Mouse (Mus musculus) midbrain, embryonic 14.5 days (tissue): ENCODE measurements around the gene Crisp2. TPM values are rescaled to one million over a fixed set of nuclear protein-coding genes. Genes with fewer than 3 reads are reported as not detected.

Experiments
- ATAC-seq: fragments of 200-750 bp; cut with Nextera tagmentation; 2 replicates; pipeline ENCODE4 v1.8.0; 2017; ENCODE audit warnings: moderate number of reproducible peaks, moderate library complexity; ENCODE audit not compliant: low FRiP score, low TSS enrichment
- DNase-seq: peaks from one replicate; pipeline ENCODE4 v3.0.0-alpha.2; 2015
- H3K27ac ChIP-seq: fragments of 300-500 bp; sonication (generic); replicated peaks from 2 replicates; pipeline ENCODE4 v1.5.1; 2014; ENCODE audit warnings: mild to moderate bottlenecking, low read depth, low read length, moderate library complexity
- H3K27me3 ChIP-seq: fragments of 300-500 bp; sonication (generic); 2 replicates; pipeline ENCODE4 v1.6.1; 2014; ENCODE audit warnings: low read length, control low read depth, mixed read lengths; ENCODE audit not compliant: control insufficient read depth, insufficient read depth
- H3K36me3 ChIP-seq: fragments of 300-500 bp; sonication (generic); 2 replicates; pipeline ENCODE4 v1.6.1; 2014; ENCODE audit warnings: low read length, control low read depth; ENCODE audit not compliant: control insufficient read depth, insufficient read depth
- H3K4me1 ChIP-seq: fragments of 300-500 bp; sonication (generic); 2 replicates; pipeline ENCODE4 v1.6.1; 2014; ENCODE audit warnings: mild to moderate bottlenecking, antibody characterized with exemption, low read length, control low read depth; ENCODE audit not compliant: control insufficient read depth, insufficient read depth
- H3K4me2 ChIP-seq: fragments of 300-500 bp; sonication (generic); 2 replicates; pipeline ENCODE4 v1.6.1; 2014; ENCODE audit warnings: mild to moderate bottlenecking, low read length, moderate library complexity
- H3K4me3 ChIP-seq: fragments of 300-500 bp; sonication (generic); replicated peaks from 2 replicates; pipeline ENCODE4 v1.5.1; 2014; ENCODE audit warnings: low read depth, low read length
- H3K9ac ChIP-seq: fragments of 300-500 bp; sonication (generic); replicated peaks from 2 replicates; pipeline ENCODE4 v1.6.1; 2014; ENCODE audit warnings: mild to moderate bottlenecking, low read length, moderate library complexity
- H3K9me3 ChIP-seq: fragments of 300-500 bp; sonication (generic); 2 replicates; pipeline ENCODE4 v1.6.1; 2016; ENCODE audit warnings: low read length, control low read depth, mixed read lengths; ENCODE audit not compliant: control insufficient read depth
- WGBS: fragments of 180-500 bp; shearing (Covaris S2); extraction: QIAGEN DNeasy Blood & Tissue Kit; methylation state at CpG from one replicate; pipeline ENCODE4 v1.1.7; 2014; 5-methylcytosine and 5-hydroxymethylcytosine counted together
- polyA plus RNA-seq: library from polyadenylated mRNA; unstranded; fragments of >200 nt; fragmentation: Nextera tagmentation; extraction: Ambion mirVana; gene quantifications from 2 replicates; pipeline ENCODE4 v1.2.1, GENCODE M21; 2014

Crisp2 gene
- polyA plus RNA-seq, 1 experiment from 2014 or later, result not detected

DNA sequence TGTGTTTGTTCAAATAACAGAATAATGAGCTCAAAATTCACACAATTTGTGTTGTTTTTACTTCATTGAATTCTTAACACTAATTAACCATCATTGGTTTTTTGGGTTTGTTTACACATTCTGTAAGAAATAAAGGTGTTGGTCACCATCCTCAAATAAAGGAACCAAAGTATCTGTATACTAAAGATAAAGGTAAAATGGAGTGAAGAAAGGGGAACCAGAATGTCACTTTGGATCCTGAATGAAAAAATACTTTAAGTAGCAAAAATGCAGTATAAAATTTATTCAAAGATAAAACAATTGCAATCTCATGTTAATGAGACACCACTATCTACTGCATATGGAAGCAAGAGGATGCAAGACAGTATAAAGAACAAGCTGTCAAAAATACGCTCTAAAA, 4.8 kb upstream of the Crisp2 start:
- Histone ChIP-seq H3K9ac (no peak overlapping the region), H3K36me3 (no peaks in the 10 kb centered on the region), H3K9me3 (no peaks in the 10 kb centered on the region), H3K4me1 (no peaks in the 10 kb centered on the region), H3K27me3 (no peaks in the 10 kb centered on the region), H3K4me3 (no peak overlapping the region), H3K4me2 (no peak overlapping the region), H3K27ac (no peak overlapping the region)
- ATAC-seq (no peak), DNase-seq (no peak)
- WGBS, result 83% methylated on average over 1 of the region's 1 CpGs

DNA sequence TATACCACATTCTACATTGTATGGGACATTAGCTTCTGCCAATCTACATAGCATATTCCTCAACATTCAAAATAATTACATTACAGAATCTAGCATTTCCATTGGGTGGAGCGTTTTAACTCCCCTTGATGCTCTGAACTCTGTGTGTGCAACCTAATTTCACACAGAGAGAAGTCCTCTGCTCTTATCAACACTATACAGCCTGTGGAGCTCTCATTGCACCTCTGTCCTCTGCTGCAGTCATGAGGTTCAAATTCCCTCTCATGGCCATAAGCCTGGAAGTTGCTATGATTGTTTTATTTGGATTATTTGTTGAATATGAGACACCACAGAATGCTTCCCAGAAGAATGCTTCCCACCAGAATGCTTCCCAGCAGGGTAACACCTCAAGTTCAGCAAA, 4.1 kb upstream of the Crisp2 start, which contains the start of gene Rhag:
Gene Rhag, plus strand, starts transcription at position 193 of the 400 bp plus-strand sequence.
- DNase-seq (no peak), ATAC-seq (no peak)
- H3K4me2 ChIP-seq, result no peak within 1 kb of the TSS
- no peaks in the 10 kb centered on the region for H3K4me1 ChIP-seq
- H3K36me3 ChIP-seq, result no peaks in the 10 kb centered on the region
- H3K27ac ChIP-seq, result no peak within 1 kb of the TSS
- H3K9ac ChIP-seq, result no peak within 1 kb of the TSS
- H3K27me3 ChIP-seq, result no peaks in the 10 kb centered on the region
- H3K4me3 ChIP-seq, result no peak within 1 kb of the TSS
- 73% methylated on average over 1 of the region's 1 CpGs for WGBS
- no peaks in the 10 kb centered on the region for H3K9me3 ChIP-seq

DNA sequence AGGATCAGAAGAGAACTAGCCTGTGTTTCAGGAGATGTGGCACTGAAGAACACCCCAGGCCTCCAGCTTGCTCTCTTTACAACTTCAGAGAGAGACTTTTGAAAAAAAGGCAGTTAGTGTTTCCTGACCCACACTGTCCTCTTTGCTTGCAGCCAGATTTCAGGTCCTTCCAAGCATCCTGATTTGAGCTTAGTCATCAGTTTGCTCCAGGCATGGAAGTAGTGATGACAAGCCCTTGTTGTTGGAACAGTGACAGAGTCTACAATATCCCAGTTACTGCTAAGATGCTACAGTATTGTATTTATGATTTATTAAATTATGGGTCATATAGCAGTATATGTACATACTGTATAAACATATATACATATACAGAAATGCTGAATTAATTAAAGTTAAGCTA, 1.3 kb upstream of the Crisp2 start:
- no peak for ATAC-seq
- H3K4me1 ChIP-seq, result no peaks in the 10 kb centered on the region

DNA sequence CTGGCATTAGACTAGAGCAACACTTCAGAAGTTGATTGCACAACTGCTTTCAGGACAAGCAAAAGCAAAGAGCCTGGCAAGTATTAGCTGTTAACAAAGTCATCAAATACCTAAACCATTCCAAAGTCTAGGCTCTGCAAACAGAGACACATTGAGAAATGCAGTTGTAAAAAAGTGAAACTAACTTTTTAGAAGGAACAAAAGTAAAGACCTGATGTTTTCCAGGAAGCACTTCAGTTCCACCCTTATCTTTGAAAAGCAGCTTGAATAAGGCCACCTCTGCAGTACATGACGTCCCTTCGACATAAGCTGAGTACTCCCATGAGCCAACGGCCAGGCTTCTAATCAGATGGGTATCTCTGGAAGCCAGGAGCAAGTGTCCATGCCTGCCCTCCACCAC, 253 bp downstream of the Crisp2 start:
- Histone ChIP-seq H3K27me3 (no peaks in the 10 kb centered on the region), H3K27ac (no peak overlapping the region), H3K36me3 (no peaks in the 10 kb centered on the region), H3K9me3 (no peaks in the 10 kb centered on the region), H3K4me1 (no peaks in the 10 kb centered on the region), H3K9ac (no peak overlapping the region), H3K4me3 (no peak overlapping the region), H3K4me2 (no peak overlapping the region)
- WGBS, result 70% methylated on average over 3 of the region's 3 CpGs
- no peak for ATAC-seq
- no peak for DNase-seq

More for the DNA sequence above, 1.3 kb upstream of the Crisp2 start:
- Histone ChIP-seq H3K9ac (no peak overlapping the region), H3K4me3 (no peak overlapping the region), H3K27ac (no peak overlapping the region), H3K4me2 (no peak overlapping the region), H3K27me3 (no peaks in the 10 kb centered on the region), H3K36me3 (no peaks in the 10 kb centered on the region), H3K9me3 (no peaks in the 10 kb centered on the region)
- no peak for DNase-seq

DNA sequence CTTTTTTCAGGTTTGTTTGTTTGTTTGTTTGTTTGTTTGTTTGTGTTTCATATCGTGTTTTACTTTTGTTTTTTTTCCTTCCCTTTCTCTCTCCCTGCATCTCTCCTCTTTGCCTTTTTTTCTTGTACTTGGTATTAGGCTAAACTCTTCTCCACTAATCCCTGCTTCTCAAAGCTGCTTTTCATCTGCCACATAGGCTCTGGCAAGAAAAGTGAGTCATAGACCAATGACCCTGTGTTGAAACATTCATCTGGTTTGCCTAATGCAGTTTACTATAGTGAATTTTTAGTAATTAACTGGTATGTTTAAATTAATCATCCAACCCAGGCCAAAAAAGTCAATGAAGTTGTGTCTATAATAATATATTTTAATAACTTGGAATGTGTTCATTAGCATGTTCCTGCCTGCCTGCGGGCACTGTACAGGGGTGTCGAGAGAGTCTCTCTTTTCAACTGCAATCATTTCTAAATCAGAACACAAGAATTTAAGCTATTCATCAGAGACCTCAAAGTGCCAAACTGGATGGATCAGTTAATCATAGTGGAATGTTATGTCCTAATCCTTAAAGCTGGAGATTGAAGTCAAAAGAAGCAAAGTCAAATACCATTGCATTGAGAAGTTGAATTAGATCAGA, 4.0 kb downstream of the Crisp2 start:
- ATAC-seq (no peak), DNase-seq (no peak)
- Histone ChIP-seq H3K9ac (no peak overlapping the region), H3K9me3 (no peaks in the 10 kb centered on the region), H3K36me3 (no peaks in the 10 kb centered on the region), H3K27me3 (no peaks in the 10 kb centered on the region), H3K27ac (no peak overlapping the region), H3K4me3 (no peak overlapping the region), H3K4me1 (no peaks in the 10 kb centered on the region), H3K4me2 (no peak overlapping the region)
- WGBS, result 87% methylated on average over 3 of the region's 3 CpGs

DNA sequence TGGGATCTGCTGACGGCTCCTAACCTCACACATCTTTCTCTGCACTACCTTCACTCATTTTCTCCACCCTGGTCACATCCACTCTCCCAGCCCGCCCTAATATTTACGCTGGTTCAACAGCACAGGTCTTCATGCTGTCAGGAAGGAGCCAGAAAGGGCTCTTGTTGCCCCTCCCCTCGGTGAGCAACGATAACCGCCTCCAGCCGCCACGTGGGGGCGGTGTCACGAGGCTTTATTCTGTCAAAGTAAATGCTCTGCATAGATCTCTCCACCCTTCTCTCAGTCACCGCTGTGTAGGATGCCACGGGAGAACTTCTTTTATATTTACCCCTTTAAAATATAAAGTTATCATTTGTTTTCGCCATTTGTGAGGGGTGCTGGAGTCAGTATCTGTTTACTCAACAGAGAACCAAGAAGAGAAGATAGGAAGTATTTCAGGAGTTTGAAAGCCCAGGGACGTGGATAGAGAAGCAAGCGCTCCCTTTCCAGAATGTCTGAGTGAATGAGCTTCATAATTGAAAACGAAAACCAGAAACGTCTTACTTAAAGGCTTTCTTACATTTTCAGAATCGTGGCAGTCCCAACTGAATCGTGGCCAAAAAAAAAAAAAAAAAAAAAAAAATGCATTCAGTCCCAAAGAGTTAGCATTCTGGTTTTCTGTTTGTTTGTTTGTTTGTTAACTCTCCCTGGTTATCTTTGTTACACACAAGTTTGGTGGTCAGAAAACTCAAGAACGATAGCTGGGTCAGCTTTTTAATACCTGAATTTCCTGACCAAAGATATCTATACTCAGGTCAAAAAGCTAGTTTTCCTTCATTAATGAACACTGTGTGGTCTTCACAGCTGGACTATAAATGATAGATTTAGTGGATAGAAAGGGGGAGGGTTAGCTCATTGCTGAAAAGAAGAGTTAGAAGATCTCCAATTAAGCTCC, 12.6 kb downstream of the Crisp2 start:
- H3K4me2 ChIP-seq, result no peak overlapping the region
- H3K9me3 ChIP-seq, result no peaks in the 10 kb centered on the region
- no peaks in the 10 kb centered on the region for H3K27me3 ChIP-seq
- no peak overlapping the region for H3K9ac ChIP-seq
- H3K27ac ChIP-seq, result no peak overlapping the region
- H3K4me1 ChIP-seq, result no peaks in the 10 kb centered on the region
- DNase-seq, result no peak
- WGBS, result 64% methylated on average over 20 of the region's 20 CpGs
- H3K36me3 ChIP-seq, result no peaks in the 10 kb centered on the region
- no peak overlapping the region for H3K4me3 ChIP-seq
- no peak for ATAC-seq

DNA sequence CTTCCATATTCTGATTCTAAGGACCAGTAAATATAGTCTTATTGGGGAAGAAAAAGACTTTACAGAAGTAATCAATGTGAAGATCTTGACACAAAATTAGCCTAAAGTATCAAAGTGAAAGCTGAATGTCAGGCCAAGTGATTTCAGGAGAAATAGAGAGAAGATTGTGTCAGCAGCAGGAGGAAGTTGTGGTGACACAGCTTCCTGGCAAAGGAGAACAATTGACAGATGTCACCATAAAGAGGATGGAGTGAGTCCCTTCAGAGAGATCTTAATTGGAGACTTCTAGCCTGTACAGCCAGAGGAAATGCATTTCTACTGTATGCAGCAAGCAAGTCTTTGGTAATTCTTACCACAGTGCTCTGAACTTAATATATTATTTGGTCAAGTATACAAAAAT, 16.9 kb downstream of the Crisp2 start:
- no peak overlapping the region for H3K4me3 ChIP-seq
- no peak overlapping the region for H3K27ac ChIP-seq
- no peaks in the 10 kb centered on the region for H3K9me3 ChIP-seq
- no peaks in the 10 kb centered on the region for H3K27me3 ChIP-seq
- H3K36me3 ChIP-seq, result no peaks in the 10 kb centered on the region
- no peak overlapping the region for H3K4me2 ChIP-seq
- no peaks in the 10 kb centered on the region for H3K4me1 ChIP-seq
- no peak for DNase-seq
- H3K9ac ChIP-seq, result no peak overlapping the region
- ATAC-seq, result no peak

DNA sequence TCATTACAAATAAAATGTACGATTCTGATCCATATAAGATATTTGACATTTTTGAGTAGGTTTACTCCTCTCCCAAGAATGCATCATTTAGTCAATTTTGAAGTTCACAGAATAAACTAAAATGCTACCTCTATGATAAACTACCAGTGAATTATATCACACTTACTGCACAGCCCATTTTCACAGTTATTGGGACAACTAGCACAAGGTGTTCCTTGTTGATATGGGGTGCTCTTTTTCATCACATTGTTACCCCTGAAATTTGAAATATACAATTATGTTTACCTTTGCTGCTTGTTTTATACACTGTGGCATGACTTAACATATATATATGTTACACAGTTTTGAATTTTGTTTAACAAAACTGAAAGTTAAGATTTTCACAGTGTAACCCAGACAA, 39.7 kb downstream of the Crisp2 start:
- Histone ChIP-seq H3K36me3 (no peaks in the 10 kb centered on the region), H3K4me3 (no peak overlapping the region), H3K4me1 (no peaks in the 10 kb centered on the region), H3K4me2 (no peak overlapping the region), H3K9me3 (no peaks in the 10 kb centered on the region), H3K27me3 (no peaks in the 10 kb centered on the region), H3K9ac (no peak overlapping the region), H3K27ac (no peak overlapping the region)
- ATAC-seq (no peak), DNase-seq (no peak)
- 74% methylated on average over 1 of the region's 1 CpGs for WGBS

DNA sequence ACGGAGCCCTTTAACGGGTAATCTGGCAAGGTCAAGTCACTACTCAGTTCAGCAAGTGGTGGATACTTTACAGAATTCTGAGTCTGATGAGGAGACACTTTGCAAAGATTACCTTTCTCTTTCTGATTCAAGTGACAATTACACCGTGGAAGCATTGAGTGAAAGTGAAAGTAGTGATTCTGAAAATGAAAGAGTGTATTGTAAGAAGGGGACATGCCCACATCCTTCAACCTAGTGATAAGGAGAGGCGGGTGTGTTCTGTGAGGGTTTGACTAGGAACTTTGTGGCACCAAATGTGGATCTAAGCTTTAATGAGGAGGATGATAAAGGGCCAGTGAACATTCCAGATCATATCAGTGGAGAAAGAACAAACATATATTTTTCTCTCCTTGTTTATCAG, 43.1 kb downstream of the Crisp2 start:
- Histone ChIP-seq H3K27ac (no peak overlapping the region), H3K4me1 (no peaks in the 10 kb centered on the region), H3K36me3 (no peaks in the 10 kb centered on the region), H3K4me3 (no peak overlapping the region), H3K9ac (no peak overlapping the region), H3K4me2 (no peak overlapping the region), H3K27me3 (no peaks in the 10 kb centered on the region), H3K9me3 (no peaks in the 10 kb centered on the region)
- ATAC-seq, result no peak
- no peak for DNase-seq
- WGBS, result 84% methylated on average over 4 of the region's 4 CpGs
